Mouse (Mus musculus): ENCODE measurements around the gene Olfr619.

DNA sequence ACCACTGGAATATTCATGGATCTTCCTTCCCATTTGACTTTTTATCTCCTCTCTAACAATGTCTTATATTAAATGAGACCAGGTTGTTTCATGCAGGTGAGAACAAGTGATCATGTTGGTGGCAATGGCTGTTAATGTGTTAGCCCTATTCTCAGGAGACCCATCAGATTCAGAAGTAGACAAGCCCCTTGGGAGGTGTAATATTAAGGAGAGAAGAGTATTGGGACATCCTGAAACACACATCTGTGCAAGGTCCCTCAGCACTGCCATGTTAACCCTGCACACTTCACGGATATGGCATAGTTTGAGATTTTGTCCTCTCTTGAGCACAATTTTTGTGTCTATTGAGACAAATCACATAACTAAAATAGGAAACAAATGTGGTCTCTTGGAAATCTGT is 42.2 kb downstream of the Olfr619 start, which contains the start of gene Olfr622:
- TF ChIP-seq POLR2A (IDR thresholded peaks at IDR 0.05; ENCODE audit: extremely low read depth, insufficient read depth, low read length) (no peak), CTCF (IDR thresholded peaks at IDR 0.05; ENCODE audit: extremely low read depth, insufficient read depth, low read length) (no peak)
